Mouse (Mus musculus) forebrain, embryonic 16.5 days (tissue): ENCODE results near the gene Mad1l1. TPM values are rescaled to one million over a fixed set of nuclear protein-coding genes. Genes with fewer than 3 reads are reported as not detected.
"Not testable (repeated sequence)": the region's sequence is repeated elsewhere in the genome, so short reads cannot be mapped to it uniquely, and the experiment has no call there.

ENCODE experiments used
- ATAC-seq: fragments of 200-750 bp; cut with Nextera tagmentation; 2 replicates; pipeline ENCODE4 v1.8.0; 2017; ENCODE audit warnings: mild to moderate bottlenecking, moderate library complexity
- H3K27ac ChIP-seq: fragments of 300-500 bp; sonication (generic); 2 replicates; pipeline ENCODE4 v1.5.1; 2014; ENCODE audit warnings: low read length, control low read depth
- H3K27me3 ChIP-seq: fragments of 300-500 bp; sonication (generic); replicated peaks from 2 replicates; pipeline ENCODE4 v1.6.1; 2014; ENCODE audit warnings: low read length; ENCODE audit not compliant: control insufficient read depth, insufficient read depth
- H3K36me3 ChIP-seq: fragments of 300-500 bp; sonication (generic); 2 replicates; pipeline ENCODE4 v1.6.1; 2014; ENCODE audit not compliant: control insufficient read depth, insufficient read depth
- H3K4me1 ChIP-seq: fragments of 300-500 bp; sonication (generic); replicated peaks from 2 replicates; pipeline ENCODE4 v1.6.1; 2014; ENCODE audit warnings: low read length; ENCODE audit not compliant: control insufficient read depth, insufficient read depth
- H3K4me2 ChIP-seq: fragments of 300-500 bp; sonication (generic); 2 replicates; pipeline ENCODE4 v1.6.1; 2014; ENCODE audit warnings: mild to moderate bottlenecking, low read length, control low read depth
- H3K4me3 ChIP-seq: fragments of 300-500 bp; sonication (generic); replicated peaks from 2 replicates; pipeline ENCODE4 v1.5.1; 2014; ENCODE audit warnings: mild to moderate bottlenecking, low read length, control low read depth
- H3K9ac ChIP-seq: fragments of 300-500 bp; sonication (generic); replicated peaks from 2 replicates; pipeline ENCODE4 v1.6.1; 2014; ENCODE audit warnings: low read depth, low read length, control low read depth
- H3K9me3 ChIP-seq: fragments of 300-500 bp; sonication (generic); 2 replicates; pipeline ENCODE4 v1.6.1; 2016; ENCODE audit warnings: low read length; ENCODE audit not compliant: control insufficient read depth
- WGBS: fragments of 180-500 bp; shearing (Covaris S2); extraction: QIAGEN DNeasy Blood & Tissue Kit; methylation state at CpG from one replicate; pipeline ENCODE4 v1.1.7; 2014; 5-methylcytosine and 5-hydroxymethylcytosine counted together
- polyA plus RNA-seq: library from polyadenylated mRNA; unstranded; fragments of >200 nt; fragmentation: Nextera tagmentation; extraction: Ambion mirVana; gene quantifications from 2 replicates; pipeline ENCODE4 v1.2.1, GENCODE M21; 2015

Gene Mad1l1
- polyA plus RNA-seq, 1 experiment from 2014 or later = 33.4 TPM

GRCm38 (mm10) chr5:140010405-140010804 is 310.9 kb downstream of the Mad1l1 start:
- no peak overlapping the region for H3K4me3 ChIP-seq

GRCm38 (mm10) chr5:140009083-140009655 is 312.2 kb downstream of the Mad1l1 start:
- peaks cover 30% of the 10 kb centered on the region for H3K4me1 ChIP-seq
- no peak overlapping the region for H3K4me2 ChIP-seq
- WGBS = 72% methylated on average over 7 of the region's 7 CpGs
- H3K36me3 ChIP-seq = no peaks in the 10 kb centered on the region
- no peaks in the 10 kb centered on the region for H3K27me3 ChIP-seq
- H3K4me3 ChIP-seq = no peak overlapping the region
- H3K27ac ChIP-seq = no peak overlapping the region
- H3K9me3 ChIP-seq = no peaks in the 10 kb centered on the region
- H3K9ac ChIP-seq = no peak overlapping the region
- ATAC-seq = no peak

More at GRCm38 (mm10) chr5:140010405-140010804, 310.9 kb downstream of the Mad1l1 start:
- Histone ChIP-seq H3K9ac (no peak overlapping the region), H3K27me3 (no peaks in the 10 kb centered on the region), H3K4me1 (peaks cover 30% of the 10 kb centered on the region), H3K4me2 (no peak overlapping the region), H3K36me3 (no peaks in the 10 kb centered on the region), H3K27ac (no peak overlapping the region), H3K9me3 (no peaks in the 10 kb centered on the region)
- WGBS = 85% methylated on average over 3 of the region's 3 CpGs
- no peak for ATAC-seq

- H3K36me3 ChIP-seq = no peaks in the 10 kb centered on the region
- no peak overlapping the region for H3K4me3 ChIP-seq
- 37% methylated on average over 5 of the region's 5 CpGs for WGBS
- H3K4me2 ChIP-seq = no peak overlapping the region
- H3K4me1 ChIP-seq = peaks cover 27% of the 10 kb centered on the region
- no peaks in the 10 kb centered on the region for H3K27me3 ChIP-seq
- H3K9ac ChIP-seq = 0 out of 2 replicates have a peak overlapping the region, but pooled peaks have one; percentile 13
- no peak for ATAC-seq
- no peaks in the 10 kb centered on the region for H3K9me3 ChIP-seq
- H3K27ac ChIP-seq = no peak overlapping the region
Measured at GRCm38 (mm10) chr5:140008523-140008806, 312.9 kb downstream of the Mad1l1 start.

- Histone ChIP-seq H3K27me3 (no peaks in the 10 kb centered on the region), H3K4me2 (no peak overlapping the region), H3K27ac (no peak overlapping the region), H3K4me1 (peaks cover 23% of the 10 kb centered on the region), H3K9ac (0 out of 2 replicates have a peak overlapping the region, but pooled peaks have one; percentile 13), H3K36me3 (no peaks in the 10 kb centered on the region), H3K9me3 (no peaks in the 10 kb centered on the region), H3K4me3 (no peak overlapping the region)
- ATAC-seq = peak; percentile 36; the same call in 1 of the 2 replicates
- 14% methylated on average over 9 of the region's 9 CpGs for WGBS
Measured at GRCm38 (mm10) chr5:140007656-140008522, 313.5 kb downstream of the Mad1l1 start.

GRCm38 (mm10) chr5:140006861-140007260 is 314.5 kb downstream of the Mad1l1 start:
- 50% methylated on average over 8 of the region's 8 CpGs for WGBS
- no peak overlapping the region for H3K4me3 ChIP-seq
- H3K9me3 ChIP-seq = no peaks in the 10 kb centered on the region
- H3K36me3 ChIP-seq = no peaks in the 10 kb centered on the region
- H3K27me3 ChIP-seq = no peaks in the 10 kb centered on the region
- peaks cover 22% of the 10 kb centered on the region for H3K4me1 ChIP-seq
- H3K4me2 ChIP-seq = no peak overlapping the region
- no peak overlapping the region for H3K27ac ChIP-seq
- no peak overlapping the region for H3K9ac ChIP-seq
- ATAC-seq = no peak

- H3K4me1 ChIP-seq = peaks cover 10% of the 10 kb centered on the region
- no peak overlapping the region for H3K9ac ChIP-seq
- 0 out of 2 replicates have a peak, but pooled peaks have one; percentile 31 for ATAC-seq
- no peak overlapping the region for H3K27ac ChIP-seq
- H3K4me2 ChIP-seq = no peak overlapping the region
- no peaks in the 10 kb centered on the region for H3K9me3 ChIP-seq
- 25% methylated on average over 3 of the region's 3 CpGs for WGBS
- no peaks in the 10 kb centered on the region for H3K36me3 ChIP-seq
- H3K4me3 ChIP-seq = no peak overlapping the region
- no peaks in the 10 kb centered on the region for H3K27me3 ChIP-seq
Measured at GRCm38 (mm10) chr5:140002541-140002940, 318.8 kb downstream of the Mad1l1 start.

GRCm38 (mm10) chr5:139998916-139999315 is 322.4 kb downstream of the Mad1l1 start:
- H3K27me3 ChIP-seq = no peaks in the 10 kb centered on the region

GRCm38 (mm10) chr5:139998321-139998720 is 323.0 kb downstream of the Mad1l1 start:
- not testable (repeated sequence) for H3K27ac ChIP-seq, H3K4me3 ChIP-seq, H3K36me3 ChIP-seq, H3K9me3 ChIP-seq, H3K4me2 ChIP-seq, ATAC-seq, H3K4me1 ChIP-seq, H3K9ac ChIP-seq, H3K27me3 ChIP-seq
- 72% methylated on average over 12 of the region's 12 CpGs for WGBS

More at GRCm38 (mm10) chr5:139998916-139999315, 322.4 kb downstream of the Mad1l1 start:
- no peak for ATAC-seq
- Histone ChIP-seq H3K4me2 (no peak overlapping the region), H3K27ac (no peak overlapping the region), H3K9me3 (no peaks in the 10 kb centered on the region), H3K4me3 (no peak overlapping the region), H3K4me1 (peaks cover 4% of the 10 kb centered on the region), H3K9ac (no peak overlapping the region), H3K36me3 (no peaks in the 10 kb centered on the region)
- 25% methylated on average over 6 of the region's 6 CpGs for WGBS

- Histone ChIP-seq H3K4me3 (no peak overlapping the region), H3K27me3 (no peaks in the 10 kb centered on the region), H3K27ac (no peak overlapping the region), H3K36me3 (no peaks in the 10 kb centered on the region), H3K9ac (no peak overlapping the region), H3K9me3 (peaks cover 16% of the 10 kb centered on the region), H3K4me1 (no peaks in the 10 kb centered on the region), H3K4me2 (no peak overlapping the region)
- no peak for ATAC-seq
- 90% methylated on average over 3 of the region's 3 CpGs for WGBS
Measured at GRCm38 (mm10) chr5:139991531-139991930, 329.8 kb downstream of the Mad1l1 start.
